Mouse (Mus musculus): ENCODE measurements around the gene Gins3.
A peak's percentile ranks its signal among the peaks of the same experiment; 100 is the strongest.
"Not testable (repeated sequence)": the region's sequence is repeated elsewhere in the genome, so short reads cannot be mapped to it uniquely, and the experiment has no call there.

Gins3 gene

DNA sequence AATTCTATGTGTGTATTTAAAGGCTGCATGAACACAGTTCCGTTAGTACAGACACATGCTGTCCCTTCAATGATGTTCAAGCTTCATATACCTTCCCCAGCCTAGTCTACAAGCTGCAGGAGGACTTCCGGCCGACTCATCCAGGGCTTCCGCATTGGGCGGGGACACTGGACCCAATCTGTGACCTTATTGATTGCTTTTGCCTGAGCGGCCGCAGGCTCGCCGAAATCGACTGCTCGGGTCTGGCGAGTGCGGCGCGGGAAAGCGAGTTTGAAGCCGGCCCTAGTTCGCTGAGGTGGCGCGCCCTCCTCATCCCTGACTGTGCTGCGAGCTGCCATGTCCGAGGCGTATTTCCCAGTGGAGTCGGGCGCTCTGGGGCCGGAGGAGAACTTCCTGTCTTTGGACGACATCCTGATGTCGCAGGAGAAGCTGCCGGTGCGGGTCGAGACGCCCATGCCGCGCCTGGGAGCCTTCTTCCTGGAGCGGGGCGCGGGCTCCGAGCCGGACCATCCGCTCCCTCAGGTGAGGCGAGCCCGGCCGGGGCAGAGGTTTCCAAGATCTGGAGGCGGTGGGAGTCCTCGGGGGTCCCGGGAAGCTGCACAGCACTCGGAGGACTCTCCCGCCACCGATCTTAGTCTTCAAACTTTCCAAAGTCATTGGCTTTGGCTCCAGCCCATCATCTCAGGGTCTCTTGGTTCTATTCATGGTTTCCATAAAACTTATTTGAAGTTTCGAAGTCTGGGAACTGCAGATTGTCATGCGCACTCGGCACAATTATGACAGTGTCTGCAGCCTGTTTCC, at the start of gene Gins3:
Gene Gins3 (plus strand): TSS at position 192 of the 801 bp plus-strand sequence.
- peak; percentile 68 to 94 for DNase-seq (ENCODE audit: low spot score in 2 of 2)

DNA sequence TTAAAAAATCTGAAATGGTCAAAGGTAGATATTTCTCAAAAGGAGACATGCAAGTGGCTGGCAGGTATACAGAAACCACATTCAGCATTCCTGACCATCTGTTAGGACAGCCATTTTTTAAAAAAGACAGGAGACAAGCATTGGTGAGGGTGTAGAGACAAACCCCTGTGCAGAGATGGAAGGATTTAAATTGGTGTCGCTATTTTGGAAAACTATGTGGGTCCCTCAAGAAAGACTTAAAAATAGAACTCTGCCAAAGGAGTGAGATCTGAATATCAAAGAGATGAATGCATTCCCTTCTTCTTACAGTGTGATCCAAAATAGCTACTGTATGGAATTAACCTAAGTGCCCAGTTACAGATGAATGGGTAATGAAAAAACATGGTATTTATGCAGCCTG, 45.9 kb upstream of the Gins3 start:
- no peak for DNase-seq (ENCODE audit: low spot score in 2 of 2)

DNA sequence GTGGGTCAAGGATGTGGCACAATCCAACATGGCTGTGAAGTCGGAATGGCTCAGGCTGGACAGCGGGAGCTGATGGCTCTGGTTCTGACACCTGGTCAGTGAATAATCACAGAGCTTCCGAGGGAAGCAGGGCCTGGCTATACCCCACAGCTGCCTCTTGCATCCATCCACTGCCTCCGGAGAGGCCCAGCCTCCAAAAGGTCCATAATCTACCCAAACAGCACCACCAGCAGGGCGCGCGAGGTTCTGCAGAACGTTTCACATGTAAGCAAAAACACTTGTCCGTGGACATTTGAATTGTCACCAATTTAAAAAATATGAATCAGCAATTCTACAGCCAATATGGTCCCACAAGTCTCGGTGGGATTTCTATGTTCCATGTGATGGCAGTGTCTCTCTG, 44.0 kb upstream of the Gins3 start:
- no peak for DNase-seq (ENCODE audit: low spot score in 2 of 2)

DNA sequence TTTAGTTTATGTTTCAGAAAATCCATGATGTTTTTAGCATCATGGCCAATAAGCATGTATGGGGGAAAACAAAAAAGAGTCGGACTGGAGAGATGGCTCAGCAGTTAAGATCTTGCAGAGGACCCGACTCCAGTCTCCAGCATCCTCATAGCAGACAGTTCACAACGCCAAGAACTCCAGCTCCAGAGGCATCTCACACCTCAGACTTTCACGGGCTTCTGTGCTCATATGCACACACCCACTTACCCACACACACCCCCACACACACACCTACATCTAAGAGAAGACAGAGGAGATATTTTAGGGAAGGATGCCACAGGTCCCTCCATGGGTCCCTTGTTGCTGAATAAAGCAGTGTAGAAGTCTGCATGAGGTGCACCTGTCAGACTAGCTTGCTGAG, 42.7 kb upstream of the Gins3 start:
- DNase-seq (ENCODE audit: low spot score in 2 of 2) = no peak

DNA sequence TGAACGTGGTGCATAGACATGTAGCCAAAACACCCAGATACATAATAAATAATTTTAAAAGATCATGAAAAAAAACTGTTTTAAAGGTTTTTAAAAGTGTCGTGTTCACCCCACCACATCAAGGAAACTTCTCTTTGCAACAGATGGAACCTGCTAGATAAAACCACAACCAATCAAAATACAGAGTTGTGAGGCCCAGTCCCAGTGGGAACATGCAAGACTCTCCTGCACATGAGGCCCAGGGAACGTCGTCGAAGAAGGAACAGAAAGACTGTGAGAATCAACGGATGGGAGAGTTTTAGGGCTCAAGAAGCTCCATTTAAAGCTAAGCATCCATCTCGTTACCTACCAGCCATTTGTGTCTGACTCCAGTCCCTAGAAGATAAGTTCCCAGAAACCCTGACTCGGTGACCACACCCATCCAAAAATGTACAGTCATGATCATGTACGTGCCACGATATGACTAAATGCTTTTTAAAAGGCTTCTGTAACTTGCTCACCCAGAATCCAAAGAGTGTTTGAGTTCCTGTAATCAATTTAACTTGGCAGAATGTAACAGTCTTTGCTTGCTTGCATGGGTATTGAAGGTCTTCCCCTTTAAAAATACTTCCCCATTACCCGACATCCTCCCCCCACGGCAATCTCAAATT, 41.0 kb upstream of the Gins3 start:
- no peak for DNase-seq (ENCODE audit: low spot score in 2 of 2)

DNA sequence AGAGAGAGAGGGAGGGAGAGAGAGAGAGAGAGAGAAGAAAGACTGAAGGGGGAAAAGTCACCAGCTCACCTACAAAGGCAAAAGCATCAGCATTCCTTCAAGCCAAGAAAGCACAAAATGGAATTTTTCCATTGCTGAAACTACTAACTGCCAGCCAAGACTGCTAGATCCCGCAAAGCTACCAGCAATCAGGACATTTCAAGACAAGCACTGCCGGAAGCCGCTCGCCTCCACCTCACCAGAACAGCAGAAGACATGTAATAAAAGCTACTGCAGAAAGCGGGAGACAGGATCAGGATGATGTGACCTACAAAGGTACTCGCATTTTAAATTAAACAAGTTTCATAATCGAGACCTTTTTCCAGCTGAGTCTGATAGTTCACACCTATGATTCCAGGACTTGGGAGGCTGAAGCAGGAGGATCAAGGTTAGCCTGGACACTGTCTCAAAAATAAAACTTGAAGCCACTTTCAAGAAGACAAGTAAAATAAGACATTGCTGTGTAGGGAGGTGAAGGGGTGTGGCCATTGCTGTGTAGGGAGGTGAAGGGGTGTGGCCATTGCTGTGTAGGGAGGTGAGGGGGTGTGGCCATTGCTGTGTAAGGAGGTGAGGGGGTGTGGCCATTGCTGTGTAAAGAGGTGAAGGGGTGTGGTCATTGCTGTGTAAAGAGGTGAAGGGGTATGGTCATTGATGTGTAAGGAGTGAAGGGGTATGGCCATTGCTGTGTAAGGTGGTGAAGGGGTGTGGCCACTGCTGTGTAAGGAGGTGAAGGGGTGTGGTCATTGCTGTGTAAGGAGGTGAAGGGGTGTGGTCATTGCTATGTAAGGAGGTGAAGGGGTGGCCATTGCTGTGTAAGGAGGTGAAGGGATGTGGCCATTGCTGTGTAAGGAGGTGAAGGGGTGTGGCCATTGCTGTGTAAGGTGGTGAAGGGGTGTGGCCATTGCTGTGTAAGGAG, 39.5 kb upstream of the Gins3 start:
- no peak for DNase-seq (ENCODE audit: low spot score in 2 of 2)

DNA sequence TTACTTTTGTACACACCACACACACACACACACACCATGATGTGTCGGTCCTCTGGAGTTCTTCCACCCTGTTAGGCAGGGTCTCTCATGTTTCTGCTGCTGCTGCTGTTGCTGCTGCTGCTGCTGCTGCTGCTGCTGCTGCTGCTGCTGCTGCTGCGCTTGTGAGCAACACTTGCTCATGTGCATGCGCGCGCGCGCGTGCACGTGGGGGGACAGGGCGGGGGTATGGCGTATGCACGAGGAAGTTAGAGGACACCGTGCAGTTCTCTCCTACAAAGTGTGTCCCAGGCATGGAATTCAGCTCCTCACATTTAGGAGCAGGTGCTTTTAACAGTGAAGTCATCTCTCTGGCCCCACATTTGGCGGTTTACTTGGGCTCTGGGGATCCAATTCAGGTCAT, 38.1 kb upstream of the Gins3 start:
- no peak for DNase-seq (ENCODE audit: low spot score in 2 of 2)

DNA sequence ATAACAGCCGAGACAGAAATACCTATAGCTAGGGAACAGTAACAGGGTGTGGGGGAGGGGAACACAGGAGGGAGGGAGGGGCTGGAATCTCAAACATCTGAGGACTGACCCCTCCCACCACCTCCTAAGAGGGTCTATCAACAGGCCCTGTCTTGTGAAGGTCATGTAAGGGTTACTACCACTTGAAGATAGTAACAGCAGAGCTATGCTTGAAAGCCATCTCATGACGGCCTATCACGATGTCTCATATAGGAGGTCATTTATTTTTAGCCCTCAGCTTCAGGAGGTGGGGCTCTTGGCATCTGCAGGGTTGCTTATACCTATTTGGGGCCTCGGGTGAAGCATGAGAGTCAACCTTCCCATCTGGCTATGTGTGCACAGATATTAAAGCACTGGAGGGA, 36.4 kb upstream of the Gins3 start:
- DNase-seq (ENCODE audit: low spot score in 2 of 2) = no peak

DNA sequence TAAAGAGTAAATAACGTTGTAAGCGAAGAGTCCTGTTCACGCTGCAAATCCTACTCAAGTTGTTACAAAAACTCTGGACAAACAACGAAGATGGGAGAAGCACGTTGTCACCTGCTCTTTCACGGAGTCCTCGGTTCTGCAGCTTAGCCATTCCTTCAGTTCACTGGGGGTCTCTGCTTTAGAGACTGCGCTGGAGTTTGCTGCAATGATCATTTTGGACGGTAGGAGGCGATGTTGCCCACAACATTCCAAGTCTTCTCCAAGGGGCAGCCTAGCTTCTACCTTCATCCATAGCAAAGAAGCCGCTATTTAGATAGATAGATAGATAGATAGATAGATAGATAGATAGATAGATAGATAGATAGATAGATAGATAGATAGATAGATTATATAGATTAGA, 33.4 kb upstream of the Gins3 start:
- peak in 1 of 2 experiments; percentile 80 for DNase-seq (ENCODE audit: low spot score in 2 of 2)

DNA sequence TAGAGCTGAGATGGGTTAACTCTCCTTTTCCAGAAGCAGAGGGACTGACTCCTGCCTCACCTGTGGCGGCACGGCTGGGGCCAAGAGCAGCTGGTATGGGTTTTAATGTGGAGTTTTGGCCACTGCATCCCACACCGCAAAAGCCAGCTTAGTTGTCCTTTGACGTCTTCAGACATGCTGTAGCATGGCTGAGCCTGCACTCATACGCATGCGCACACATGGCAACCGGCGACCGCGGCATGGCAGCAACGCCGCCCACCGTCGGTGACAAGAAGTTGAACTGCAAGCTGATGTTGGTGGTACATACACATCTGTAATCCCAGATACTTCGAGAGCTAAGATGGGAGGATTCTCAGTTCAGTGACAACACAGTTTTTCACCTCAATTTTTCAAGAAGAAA, 31.9 kb upstream of the Gins3 start:
- DNase-seq (ENCODE audit: low spot score in 2 of 2) = no peak

DNA sequence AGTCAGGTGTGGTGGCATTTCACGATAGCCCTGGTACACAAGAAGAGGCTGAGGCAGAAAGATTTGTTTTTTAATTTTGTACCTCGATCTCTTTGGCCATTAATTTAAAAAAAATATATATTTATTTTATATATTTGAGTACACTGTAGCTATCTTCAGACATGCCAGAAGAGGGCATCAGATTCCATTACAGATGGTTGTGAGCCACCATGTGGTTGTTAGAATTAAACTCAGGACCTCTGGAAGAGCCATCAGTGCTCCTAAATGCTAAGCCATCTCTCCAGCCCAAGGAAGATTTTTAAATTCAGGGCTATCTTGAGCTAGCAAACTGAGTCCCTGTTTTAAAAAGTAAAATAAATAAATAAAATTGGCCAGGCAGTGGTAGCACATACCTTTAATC, 31.1 kb upstream of the Gins3 start:
- DNase-seq (ENCODE audit: low spot score in 2 of 2) = no peak

DNA sequence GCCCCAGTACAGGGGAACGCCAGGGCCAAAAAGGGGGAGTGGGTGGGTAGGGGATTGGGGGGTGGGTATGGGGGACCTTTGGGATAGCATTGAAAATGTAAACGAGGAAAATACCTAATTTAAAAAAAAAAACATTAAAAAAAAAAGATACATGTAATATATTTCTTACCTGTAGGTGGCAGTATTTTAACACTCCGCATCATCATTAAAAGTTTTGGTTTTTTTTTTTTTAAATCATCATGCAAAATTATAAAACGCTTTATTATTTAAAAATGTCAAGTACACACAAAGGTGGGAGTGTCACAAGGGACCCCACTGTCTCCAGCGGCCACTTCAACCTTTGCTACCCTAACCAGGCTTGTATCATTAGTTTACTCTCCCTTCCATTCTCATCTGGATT, 26.7 kb upstream of the Gins3 start:
- not testable (repeated sequence) for DNase-seq (ENCODE audit: low spot score in 2 of 2)

DNA sequence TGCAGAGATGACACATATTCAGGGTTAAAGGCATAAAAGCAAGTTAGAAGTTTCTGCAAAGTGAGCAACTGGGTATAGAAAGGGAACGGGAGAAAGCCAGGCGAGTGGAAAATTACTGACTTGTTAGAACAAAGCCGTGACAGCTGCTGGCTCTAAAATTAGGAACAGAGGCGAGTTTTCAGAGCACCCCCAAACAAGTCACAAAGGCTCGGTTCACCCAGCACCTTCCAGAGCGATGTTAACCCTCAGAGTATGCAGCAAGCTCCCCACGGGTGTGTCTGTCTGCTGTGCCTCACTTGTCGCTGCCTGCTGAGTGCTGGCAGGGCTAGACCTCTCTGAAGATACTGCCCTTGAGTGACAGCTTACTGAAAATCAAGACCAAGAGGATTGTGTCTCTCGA, 26.0 kb upstream of the Gins3 start:
- DNase-seq (ENCODE audit: low spot score in 2 of 2) = peak; percentile 49 to 66

DNA sequence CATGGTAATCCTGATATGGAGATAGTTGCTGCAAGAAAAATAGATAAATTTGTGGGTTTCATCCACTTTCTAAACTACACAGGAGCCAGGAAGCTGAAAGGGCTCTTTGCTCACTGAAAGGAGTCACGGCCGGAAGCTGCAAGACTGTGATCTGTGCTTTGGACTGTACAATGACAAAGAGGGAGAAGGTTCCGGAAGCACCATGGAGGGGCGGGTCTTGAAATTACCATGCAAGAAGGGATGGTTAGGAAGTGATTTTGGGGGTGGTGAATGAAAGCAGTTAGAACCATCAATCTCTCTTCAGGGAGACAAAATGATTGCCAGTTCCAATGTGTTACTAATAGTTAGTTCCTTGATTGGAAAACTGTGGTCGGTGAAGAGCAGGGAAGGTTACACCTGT, 23.8 kb upstream of the Gins3 start:
- DNase-seq (ENCODE audit: low spot score in 2 of 2) = no peak

DNA sequence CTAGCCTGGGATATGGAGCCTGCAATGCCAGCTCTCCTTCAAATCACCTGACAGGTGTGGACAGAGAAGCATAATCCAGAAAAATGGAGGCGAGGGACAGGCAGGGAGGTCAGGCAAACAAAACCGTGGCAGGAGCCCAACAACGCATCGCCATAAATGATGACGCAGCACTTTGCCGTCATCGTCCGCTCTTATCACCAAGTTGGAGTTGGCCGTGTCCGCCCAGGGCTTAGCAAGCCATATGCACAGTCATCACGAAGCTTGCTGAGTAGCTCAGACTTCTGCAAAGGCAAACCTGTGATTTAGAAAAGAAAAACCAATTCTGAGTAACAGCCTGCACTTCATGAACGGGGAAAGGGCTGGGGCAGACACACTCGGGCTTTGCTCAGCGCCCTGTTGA, 22.5 kb upstream of the Gins3 start:
- DNase-seq (ENCODE audit: low spot score in 2 of 2) = no peak

DNA sequence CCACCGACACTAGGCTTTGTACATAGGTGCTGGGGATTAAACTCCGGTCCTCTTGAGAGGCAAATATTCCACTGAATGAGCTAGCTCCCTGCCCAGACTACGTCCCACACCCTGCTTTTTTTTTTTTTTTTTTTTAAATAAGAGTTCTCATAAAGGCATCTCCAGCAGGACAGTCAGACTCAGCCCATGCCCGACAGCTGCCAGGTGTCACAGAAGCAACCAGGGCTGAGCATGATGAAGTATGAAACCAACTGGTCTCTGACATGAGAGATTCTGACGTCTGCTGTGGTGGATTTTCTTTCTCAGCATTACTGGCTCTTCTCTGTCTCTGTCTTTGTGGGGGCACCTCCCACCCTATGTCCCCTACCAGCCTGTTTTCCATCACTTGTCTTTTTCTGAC, 21.5 kb upstream of the Gins3 start:
- DNase-seq (ENCODE audit: low spot score in 2 of 2) = no peak

DNA sequence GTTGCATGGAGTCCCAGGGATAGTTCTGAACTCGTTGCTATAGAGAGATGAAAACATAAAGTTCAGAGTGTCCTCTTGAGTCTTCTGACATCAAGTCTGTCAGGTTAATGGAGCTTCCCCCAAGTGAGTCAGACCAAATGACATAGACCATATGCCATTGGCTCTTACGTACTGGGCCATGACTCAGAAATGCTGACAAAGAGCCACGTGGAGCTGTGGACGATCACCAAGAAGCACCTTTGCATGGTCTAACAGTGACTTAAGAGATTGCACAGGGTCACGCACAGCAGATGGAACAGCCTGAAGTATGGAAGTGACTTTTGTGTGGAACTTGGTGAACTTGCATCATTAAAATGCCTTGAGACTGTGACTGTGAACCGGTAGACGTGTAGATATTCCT, 16.9 kb upstream of the Gins3 start:
- no peak for DNase-seq (ENCODE audit: low spot score in 2 of 2)

DNA sequence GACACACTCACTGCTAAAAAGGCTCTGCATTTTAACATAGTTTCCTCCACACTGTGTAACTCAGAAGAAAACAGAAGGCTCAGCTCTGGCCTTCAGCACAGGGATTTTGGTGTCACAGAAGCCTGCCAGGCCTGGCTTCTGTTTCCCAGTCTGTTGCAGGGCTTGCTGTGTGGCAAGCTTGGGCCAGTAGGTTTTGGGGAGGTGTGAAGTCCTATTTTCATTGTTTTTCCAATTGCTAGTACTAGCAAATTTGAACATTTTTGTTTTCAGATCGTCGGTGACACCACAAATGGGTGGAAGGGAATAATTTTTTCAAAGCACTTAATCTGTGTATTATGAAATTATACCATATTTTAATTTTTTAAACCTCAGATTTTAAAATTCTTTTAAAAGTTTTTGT, 13.2 kb upstream of the Gins3 start:
- DNase-seq (ENCODE audit: low spot score in 2 of 2) = no peak

DNA sequence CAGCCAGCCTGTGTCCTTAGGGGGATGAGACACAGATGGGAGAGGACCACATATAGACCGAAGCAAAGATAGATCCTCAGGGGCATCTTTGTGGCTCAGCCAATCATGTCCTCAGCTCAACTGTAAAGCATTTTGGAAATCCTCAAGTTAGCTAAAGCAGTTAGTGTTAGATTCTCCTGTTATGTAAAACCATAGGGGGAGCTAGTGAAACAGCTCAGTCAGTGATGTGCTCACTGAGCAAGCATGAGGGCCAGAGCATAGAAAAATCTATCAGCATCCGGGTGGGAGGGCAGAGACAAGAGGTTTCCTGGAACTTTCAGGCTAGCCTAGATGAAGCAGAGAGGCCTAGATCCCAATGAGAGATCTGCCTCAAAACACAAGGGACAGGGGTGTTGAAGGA, 8.4 kb upstream of the Gins3 start:
- DNase-seq (ENCODE audit: low spot score in 2 of 2) = no peak

DNA sequence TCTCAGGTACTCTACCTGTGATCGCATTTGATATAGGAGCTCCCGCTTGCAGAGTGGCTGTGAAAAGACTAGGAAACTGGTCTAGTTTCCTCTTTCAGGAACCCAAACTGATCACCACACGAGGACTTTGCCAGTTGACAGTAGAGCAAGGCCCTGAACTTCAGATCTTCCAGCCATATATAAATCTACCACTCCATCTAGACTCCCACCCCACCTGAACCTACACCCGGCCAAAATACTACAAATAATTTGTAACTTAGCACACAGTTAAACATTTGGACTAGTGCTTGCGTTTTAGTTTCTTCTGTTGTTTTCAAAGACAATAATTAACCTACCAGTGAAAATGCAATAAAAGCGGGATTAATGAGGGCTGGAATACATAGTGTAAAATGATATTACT, 413 bp upstream of the Gins3 start:
- DNase-seq (ENCODE audit: low spot score in 2 of 2) = no peak

DNA sequence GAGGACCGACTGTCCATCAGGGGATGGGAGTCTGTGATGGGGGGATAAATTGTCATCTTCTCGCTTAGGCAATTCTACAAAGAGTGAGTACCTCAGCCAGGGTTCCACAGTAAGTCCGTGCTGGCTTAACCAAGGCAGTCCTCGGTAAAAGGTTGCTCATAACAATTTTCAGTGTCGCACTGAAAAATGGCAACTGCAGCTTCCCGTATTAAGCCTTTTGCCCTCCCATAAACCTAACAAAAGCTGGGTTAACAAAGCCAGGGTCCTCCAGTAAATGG, 749 bp downstream of the Gins3 start:
- no peak for DNase-seq (ENCODE audit: low spot score in 2 of 2)

DNA sequence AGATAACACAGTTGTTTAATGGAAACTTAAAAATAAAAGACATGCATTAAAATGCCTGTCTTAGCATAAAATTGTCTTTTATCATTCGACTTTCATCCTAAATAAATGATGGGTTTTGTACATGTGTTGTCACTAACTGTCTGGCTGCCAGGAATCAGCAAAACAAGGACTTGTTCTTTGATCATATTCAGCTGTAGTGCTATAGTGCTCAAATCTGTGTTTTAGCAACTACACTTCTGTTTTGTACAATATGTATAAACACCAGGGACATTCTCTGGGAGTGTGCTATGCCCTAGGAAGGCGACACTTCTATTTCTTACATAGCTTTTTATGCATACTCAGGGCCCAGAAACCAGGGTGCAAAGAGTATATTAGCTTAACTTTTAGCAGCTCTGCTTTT, 11.7 kb downstream of the Gins3 start:
- DNase-seq (ENCODE audit: low spot score in 2 of 2) = no peak

DNA sequence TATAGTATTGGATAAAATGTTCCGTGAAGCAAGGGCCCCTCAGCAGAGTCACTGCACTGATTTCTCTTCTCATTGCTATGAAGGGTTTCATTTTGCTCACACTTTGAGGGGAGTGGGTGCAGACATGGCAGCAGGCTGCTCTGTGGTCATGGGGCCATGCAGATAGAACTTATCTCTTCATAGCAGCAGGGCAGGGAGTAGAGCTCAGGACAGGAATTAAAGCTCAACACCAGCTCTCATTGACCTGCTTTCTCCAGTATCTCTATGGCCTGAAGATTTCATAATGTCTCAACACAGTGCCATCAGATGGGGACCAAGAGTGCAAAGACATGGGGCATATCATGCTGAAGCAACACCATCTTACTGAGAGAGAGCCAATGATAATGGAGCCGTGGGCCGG, 15.0 kb downstream of the Gins3 start:
- no peak for DNase-seq (ENCODE audit: low spot score in 2 of 2)

Measured in left cerebral cortex, adult 9 months (tissue).